Mouse (Mus musculus): ENCODE measurements around the gene Ribc1. TPM values are rescaled to one million over a fixed set of nuclear protein-coding genes. Genes with fewer than 3 reads are reported as not detected.
A peak's percentile ranks its signal among the peaks of the same experiment; 100 is the strongest.

Gene Ribc1
- total RNA-seq (2014; rRNA removed) (0.87 and 1.2 TPM in 2 replicates), polyA plus RNA-seq (2012; rRNA removed) (0.43 and 0.68 TPM in 2 replicates)

DNA sequence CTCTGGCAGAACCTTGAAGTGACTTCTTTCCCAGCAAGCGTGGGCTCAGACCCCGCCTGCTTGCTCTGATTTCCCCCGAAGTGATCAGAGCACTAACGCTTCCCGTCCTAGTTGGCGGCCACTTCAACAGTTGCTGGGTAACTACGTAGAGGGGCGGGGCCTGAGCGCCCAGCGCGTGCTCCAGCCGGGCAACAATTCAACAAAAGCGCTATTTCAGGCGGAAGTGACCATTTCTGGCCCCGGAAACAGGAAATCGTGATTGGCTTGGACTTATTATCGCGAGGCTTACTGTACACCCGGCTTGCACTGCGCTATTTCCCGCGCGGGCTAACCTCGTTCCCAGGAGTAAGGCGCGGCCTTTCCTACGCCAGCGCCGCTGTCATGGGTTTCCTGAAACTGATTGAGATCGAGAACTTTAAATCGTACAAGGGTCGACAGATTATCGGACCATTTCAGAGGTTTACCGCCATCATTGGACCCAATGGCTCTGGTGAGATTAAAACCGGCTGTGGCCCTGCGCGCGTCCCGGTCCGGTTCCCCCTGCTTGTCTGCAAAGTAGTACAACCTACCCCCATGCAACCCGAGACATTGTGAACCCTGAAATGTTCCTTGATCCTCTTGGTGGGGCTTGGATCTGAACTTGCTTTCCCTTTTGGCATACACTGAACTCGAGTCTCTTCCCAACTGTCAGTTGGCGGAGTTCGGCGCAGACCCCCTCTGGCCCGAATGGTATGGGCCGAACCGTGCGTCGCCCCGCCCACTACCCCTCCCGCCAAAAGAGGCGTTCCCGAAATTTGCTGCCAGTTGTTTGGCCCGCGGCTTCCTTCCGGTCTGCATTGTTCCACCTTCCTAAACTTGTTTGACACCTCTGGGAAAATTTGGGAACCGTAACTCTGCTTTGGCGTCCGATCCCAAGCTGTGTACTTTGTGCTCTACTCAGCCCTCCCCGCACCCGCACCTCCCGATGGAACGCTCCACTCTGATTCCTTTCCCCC, at the start of gene Ribc1, which contains the start of gene Smc1a:
TSS of gene Ribc1 (minus strand) at position 145 of the 995 bp plus-strand sequence.
TSS of gene Smc1a (plus strand) at position 278 of the 995 bp plus-strand sequence.
- TF ChIP-seq POLR2A (IDR thresholded peaks at IDR 0.05; ENCODE audit: extremely low read depth, insufficient read depth, low read length) (0 out of 2 replicates have a peak, but pooled peaks have one; percentile 42), CTCF (IDR thresholded peaks at IDR 0.05; ENCODE audit: low read depth, low read length) (no peak)
- H3K4me1 ChIP-seq (ENCODE audit: control insufficient read depth, insufficient read depth, low read length), result peaks cover 3% of the 10 kb centered on the region
- peak within 1 kb of the TSS; percentile 94 for H3K4me3 ChIP-seq (ENCODE audit: insufficient read depth, low read depth, low read length)
- peak within 1 kb of the TSS; percentile 87 for H3K9ac ChIP-seq (ENCODE audit: low read depth, low read length)
- H3K79me2 ChIP-seq (ENCODE audit: control insufficient read depth, insufficient read depth, low read length), result peaks cover 7% of the 10 kb centered on the region; the same call in 1 of the 2 replicates
- WGBS, result under 1% methylated on average over 64 of the region's 64 CpGs
- no peaks in the 10 kb centered on the region for H3K27me3 ChIP-seq (ENCODE audit: control insufficient read depth, insufficient read depth, low read length)
- peak; percentile 90 for DNase-seq (ENCODE audit: extremely low read depth, low read depth, low spot score)
- no peaks in the 10 kb centered on the region for H3K36me3 ChIP-seq (ENCODE audit: control insufficient read depth, insufficient read depth, low read length)
- H3K27ac ChIP-seq (replicated peaks; ENCODE audit: insufficient read depth, low read depth, low read length), result peak within 1 kb of the TSS; percentile 98

DNA sequence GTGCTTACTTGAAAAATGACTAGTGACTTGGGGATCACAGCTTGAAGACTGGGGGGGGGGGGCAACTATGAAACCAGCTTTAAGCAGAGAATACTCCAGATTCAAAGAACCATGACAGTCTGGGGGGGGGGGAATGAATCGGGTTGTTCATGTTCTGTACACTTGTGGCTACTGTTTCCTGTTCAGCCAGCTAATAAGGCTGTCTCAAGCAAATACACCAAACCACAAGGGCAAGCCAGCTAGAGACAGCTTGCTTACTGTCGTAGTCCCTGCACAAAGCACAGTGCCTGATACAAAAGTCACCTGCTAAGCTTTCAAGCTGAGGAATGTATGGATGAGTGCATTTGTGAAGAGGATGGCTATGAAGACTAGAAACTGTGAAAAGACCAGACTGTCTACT, 49.6 kb upstream of the Ribc1 start:
- H3K79me2 ChIP-seq (ENCODE audit: control insufficient read depth, insufficient read depth, low read length), result no peaks in the 10 kb centered on the region
- no peak overlapping the region for H3K4me3 ChIP-seq (ENCODE audit: insufficient read depth, low read depth, low read length)
- 95% methylated on average over 2 of the region's 2 CpGs for WGBS
- TF ChIP-seq POLR2A (IDR thresholded peaks at IDR 0.05; ENCODE audit: extremely low read depth, insufficient read depth, low read length) (no peak), CTCF (IDR thresholded peaks at IDR 0.05; ENCODE audit: low read depth, low read length) (no peak)
- DNase-seq (ENCODE audit: extremely low read depth, low read depth, low spot score), result no peak
- no peaks in the 10 kb centered on the region for H3K27me3 ChIP-seq (ENCODE audit: control insufficient read depth, insufficient read depth, low read length)
- H3K36me3 ChIP-seq (ENCODE audit: control insufficient read depth, insufficient read depth, low read length), result peaks cover 16% of the 10 kb centered on the region; the same call in 1 of the 2 replicates
- no peak overlapping the region for H3K27ac ChIP-seq (replicated peaks; ENCODE audit: insufficient read depth, low read depth, low read length)
- no peak overlapping the region for H3K9ac ChIP-seq (ENCODE audit: low read depth, low read length)
- H3K4me1 ChIP-seq (ENCODE audit: control insufficient read depth, insufficient read depth, low read length), result no peaks in the 10 kb centered on the region

DNA sequence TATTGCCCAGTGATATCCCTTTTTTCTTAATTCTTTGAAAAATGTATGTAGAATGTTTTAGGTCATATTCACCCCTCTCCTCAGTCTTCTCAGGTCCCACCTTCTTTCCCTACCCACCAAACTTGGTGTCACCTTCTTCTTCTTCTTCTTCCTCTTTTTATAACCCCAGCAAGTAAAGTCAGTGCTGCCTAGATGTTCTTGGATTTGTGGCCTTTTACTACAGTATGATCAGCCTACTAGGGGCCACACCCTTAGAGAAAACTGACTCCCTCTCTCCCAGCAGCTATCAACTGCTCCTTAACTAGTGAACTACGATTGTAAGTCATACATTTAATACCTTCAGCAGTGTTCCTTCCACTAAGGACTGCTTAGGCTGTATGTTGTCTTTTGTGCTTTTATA, 38.0 kb upstream of the Ribc1 start:
- Histone ChIP-seq H3K4me3 (ENCODE audit: insufficient read depth, low read depth, low read length) (no peak overlapping the region), H3K27me3 (ENCODE audit: control insufficient read depth, insufficient read depth, low read length) (no peaks in the 10 kb centered on the region), H3K27ac (replicated peaks; ENCODE audit: insufficient read depth, low read depth, low read length) (no peak overlapping the region), H3K9ac (ENCODE audit: low read depth, low read length) (no peak overlapping the region), H3K79me2 (ENCODE audit: control insufficient read depth, insufficient read depth, low read length) (no peaks in the 10 kb centered on the region), H3K4me1 (ENCODE audit: control insufficient read depth, insufficient read depth, low read length) (no peaks in the 10 kb centered on the region), H3K36me3 (ENCODE audit: control insufficient read depth, insufficient read depth, low read length) (peaks cover 17% of the 10 kb centered on the region; the same call in 1 of the 2 replicates)
- TF ChIP-seq CTCF (IDR thresholded peaks at IDR 0.05; ENCODE audit: low read depth, low read length) (no peak), POLR2A (IDR thresholded peaks at IDR 0.05; ENCODE audit: extremely low read depth, insufficient read depth, low read length) (no peak)
- 96% methylated on average over 1 of the region's 1 CpGs for WGBS
- no peak for DNase-seq (ENCODE audit: extremely low read depth, low read depth, low spot score)

DNA sequence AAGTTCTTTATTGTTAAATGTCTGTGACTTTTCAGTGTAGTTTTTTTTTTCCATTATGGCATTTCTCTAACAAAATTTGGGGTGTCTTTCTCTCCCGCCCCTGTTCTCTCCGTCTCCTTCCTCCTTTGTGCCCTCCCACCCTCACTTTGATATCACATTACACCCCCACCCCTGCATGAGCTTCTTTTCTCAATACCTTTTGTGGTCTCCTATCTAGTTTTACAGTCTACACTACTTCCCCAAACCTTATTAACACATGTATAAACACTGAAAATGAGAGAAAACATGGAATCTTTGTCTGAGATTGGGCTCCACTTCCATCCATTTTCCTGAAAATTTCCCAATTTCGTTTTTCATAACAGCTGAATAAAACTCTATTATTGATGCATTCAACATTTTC, 36.5 kb upstream of the Ribc1 start:
- WGBS, result 92% methylated on average over 3 of the region's 3 CpGs

DNA sequence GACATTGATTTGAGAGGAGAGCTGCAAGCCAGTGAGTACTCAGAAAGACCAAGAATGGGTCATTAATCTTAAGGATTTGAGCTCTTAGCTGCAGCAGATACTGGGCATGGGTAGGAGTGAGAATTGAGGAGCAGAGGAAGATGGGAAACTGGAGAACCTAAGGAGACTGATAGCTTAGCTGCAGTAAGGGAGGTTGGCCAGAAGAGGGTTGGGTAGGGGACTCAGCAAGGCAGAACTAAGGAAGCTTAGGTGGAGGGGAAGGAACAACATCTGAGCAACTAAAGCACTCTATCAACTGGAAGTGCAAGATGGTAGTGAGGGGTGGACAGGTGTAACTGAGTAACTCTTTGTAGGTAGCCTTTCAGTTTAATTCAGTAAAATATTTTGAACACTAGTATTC, 31.1 kb upstream of the Ribc1 start:
- no peaks in the 10 kb centered on the region for H3K27me3 ChIP-seq (ENCODE audit: control insufficient read depth, insufficient read depth, low read length)
- H3K79me2 ChIP-seq (ENCODE audit: control insufficient read depth, insufficient read depth, low read length), result no peaks in the 10 kb centered on the region
- H3K36me3 ChIP-seq (ENCODE audit: control insufficient read depth, insufficient read depth, low read length), result peaks cover 19% of the 10 kb centered on the region; the same call in 1 of the 2 replicates
- no peak overlapping the region for H3K27ac ChIP-seq (replicated peaks; ENCODE audit: insufficient read depth, low read depth, low read length)
- TF ChIP-seq CTCF (IDR thresholded peaks at IDR 0.05; ENCODE audit: low read depth, low read length), result no peak
- no peak for TF ChIP-seq POLR2A (IDR thresholded peaks at IDR 0.05; ENCODE audit: extremely low read depth, insufficient read depth, low read length)
- no peak for DNase-seq (ENCODE audit: extremely low read depth, low read depth, low spot score)
- H3K4me3 ChIP-seq (ENCODE audit: insufficient read depth, low read depth, low read length), result no peak overlapping the region
- H3K4me1 ChIP-seq (ENCODE audit: control insufficient read depth, insufficient read depth, low read length), result no peaks in the 10 kb centered on the region
- H3K9ac ChIP-seq (ENCODE audit: low read depth, low read length), result no peak overlapping the region

More for the DNA sequence above, 36.5 kb upstream of the Ribc1 start:
- Histone ChIP-seq H3K36me3 (ENCODE audit: control insufficient read depth, insufficient read depth, low read length) (peaks cover 14% of the 10 kb centered on the region; the same call in 1 of the 2 replicates), H3K27me3 (ENCODE audit: control insufficient read depth, insufficient read depth, low read length) (no peaks in the 10 kb centered on the region), H3K27ac (replicated peaks; ENCODE audit: insufficient read depth, low read depth, low read length) (no peak overlapping the region), H3K4me3 (ENCODE audit: insufficient read depth, low read depth, low read length) (no peak overlapping the region), H3K9ac (ENCODE audit: low read depth, low read length) (no peak overlapping the region), H3K4me1 (ENCODE audit: control insufficient read depth, insufficient read depth, low read length) (no peaks in the 10 kb centered on the region), H3K79me2 (ENCODE audit: control insufficient read depth, insufficient read depth, low read length) (no peaks in the 10 kb centered on the region)
- no peak for TF ChIP-seq CTCF (IDR thresholded peaks at IDR 0.05; ENCODE audit: low read depth, low read length)
- no peak for TF ChIP-seq POLR2A (IDR thresholded peaks at IDR 0.05; ENCODE audit: extremely low read depth, insufficient read depth, low read length)
- no peak for DNase-seq (ENCODE audit: extremely low read depth, low read depth, low spot score)

Measured in liver, adult 2 months (tissue).